Mouse (Mus musculus): ENCODE data around the gene Crybb2. TPM values are rescaled to one million over a fixed set of nuclear protein-coding genes. Genes with fewer than 3 reads are reported as not detected.

The Crybb2 gene
- polyA plus RNA-seq, 1 experiment from 2014 or later, result not detected

- Histone ChIP-seq H3K36me3 (ENCODE audit: control insufficient read depth, insufficient read depth, low read length) (no peaks in the 10 kb centered on the region), H3K4me2 (ENCODE audit: low read depth) (no peak overlapping the region), H3K4me1 (ENCODE audit: control insufficient read depth, insufficient read depth, low read length) (peaks cover 2% of the 10 kb centered on the region; the same call in 1 of the 2 replicates), H3K4me3 (ENCODE audit: low read depth, low read length) (no peak overlapping the region), H3K9ac (ENCODE audit: low read length) (no peak overlapping the region), H3K27me3 (ENCODE audit: control insufficient read depth, insufficient read depth, low read length) (no peaks in the 10 kb centered on the region), H3K27ac (ENCODE audit: low read depth, low read length) (no peak overlapping the region), H3K9me3 (ENCODE audit: control insufficient read depth, low read length) (no peaks in the 10 kb centered on the region)
- DNase-seq (ENCODE audit: low spot score), result no peak
- ATAC-seq (ENCODE audit: insufficient read depth, low FRiP score, low TSS enrichment), result no peak
- WGBS, result 72% methylated on average over 15 of the region's 15 CpGs
These were observed 38.6 kb downstream of the Crybb2 start for GRCm38 (mm10) chr5:113031201-113031754.

DNA sequence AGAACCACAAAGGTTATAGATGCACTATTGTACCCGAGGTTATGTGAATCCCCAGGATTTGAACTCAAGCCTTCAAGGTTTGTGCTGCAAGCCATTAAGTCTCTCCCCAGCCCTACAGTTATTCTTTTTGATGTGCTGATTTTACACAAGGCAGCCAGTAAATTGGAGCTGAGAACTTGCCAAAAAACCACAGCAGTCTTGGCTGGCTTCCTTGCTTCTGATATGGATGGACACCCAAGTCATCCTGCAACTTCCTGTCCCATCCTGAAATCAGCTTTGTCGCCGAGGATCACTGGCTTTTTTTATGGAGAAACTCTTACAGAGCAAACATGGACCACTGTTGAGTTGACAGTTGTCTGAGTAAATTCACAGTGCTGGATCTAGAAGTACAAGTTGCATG is 39.8 kb downstream of the Crybb2 start:
- H3K27ac ChIP-seq (ENCODE audit: low read depth, low read length), result no peak overlapping the region
- no peaks in the 10 kb centered on the region for H3K36me3 ChIP-seq (ENCODE audit: control insufficient read depth, insufficient read depth, low read length)
- WGBS, result 79% methylated on average over 3 of the region's 3 CpGs
- no peak overlapping the region for H3K4me2 ChIP-seq (ENCODE audit: low read depth)
- no peaks in the 10 kb centered on the region for H3K9me3 ChIP-seq (ENCODE audit: control insufficient read depth, low read length)
- H3K4me3 ChIP-seq (ENCODE audit: low read depth, low read length), result no peak overlapping the region
- H3K9ac ChIP-seq (ENCODE audit: low read length), result no peak overlapping the region
- peaks cover 2% of the 10 kb centered on the region; the same call in 1 of the 2 replicates for H3K4me1 ChIP-seq (ENCODE audit: control insufficient read depth, insufficient read depth, low read length)
- H3K27me3 ChIP-seq (ENCODE audit: control insufficient read depth, insufficient read depth, low read length), result no peaks in the 10 kb centered on the region
- DNase-seq (ENCODE audit: low spot score) (no peak), ATAC-seq (ENCODE audit: insufficient read depth, low FRiP score, low TSS enrichment) (no peak)

GRCm38 (mm10) chr5:113026706-113027105 is 43.2 kb downstream of the Crybb2 start:
- ATAC-seq (ENCODE audit: insufficient read depth, low FRiP score, low TSS enrichment) (no peak), DNase-seq (ENCODE audit: low spot score) (no peak)
- no peaks in the 10 kb centered on the region for H3K36me3 ChIP-seq (ENCODE audit: control insufficient read depth, insufficient read depth, low read length)
- no peak overlapping the region for H3K27ac ChIP-seq (ENCODE audit: low read depth, low read length)
- no peaks in the 10 kb centered on the region for H3K9me3 ChIP-seq (ENCODE audit: control insufficient read depth, low read length)
- H3K4me3 ChIP-seq (ENCODE audit: low read depth, low read length), result no peak overlapping the region
- 0 out of 2 replicates have a peak, but pooled peaks cover 2% of the 10 kb centered on the region for H3K4me1 ChIP-seq (ENCODE audit: control insufficient read depth, insufficient read depth, low read length)
- 93% methylated on average over 5 of the region's 5 CpGs for WGBS
- H3K9ac ChIP-seq (ENCODE audit: low read length), result no peak overlapping the region
- no peaks in the 10 kb centered on the region for H3K27me3 ChIP-seq (ENCODE audit: control insufficient read depth, insufficient read depth, low read length)
- no peak overlapping the region for H3K4me2 ChIP-seq (ENCODE audit: low read depth)

GRCm38 (mm10) chr5:113024154-113024764 is 45.7 kb downstream of the Crybb2 start:
- H3K9ac ChIP-seq (ENCODE audit: low read length), result no peak overlapping the region
- H3K4me1 ChIP-seq (ENCODE audit: control insufficient read depth, insufficient read depth, low read length), result no peaks in the 10 kb centered on the region
- H3K9me3 ChIP-seq (ENCODE audit: control insufficient read depth, low read length), result no peaks in the 10 kb centered on the region
- no peak overlapping the region for H3K4me2 ChIP-seq (ENCODE audit: low read depth)
- H3K27me3 ChIP-seq (ENCODE audit: control insufficient read depth, insufficient read depth, low read length), result no peaks in the 10 kb centered on the region
- H3K36me3 ChIP-seq (ENCODE audit: control insufficient read depth, insufficient read depth, low read length), result no peaks in the 10 kb centered on the region
- DNase-seq (ENCODE audit: low spot score) (no peak), ATAC-seq (ENCODE audit: insufficient read depth, low FRiP score, low TSS enrichment) (no peak)
- no peak overlapping the region for H3K4me3 ChIP-seq (ENCODE audit: low read depth, low read length)
- no peak overlapping the region for H3K27ac ChIP-seq (ENCODE audit: low read depth, low read length)
- WGBS, result 44% methylated on average over 18 of the region's 18 CpGs

- Histone ChIP-seq H3K4me3 (ENCODE audit: low read depth, low read length) (no peak overlapping the region), H3K27ac (ENCODE audit: low read depth, low read length) (no peak overlapping the region), H3K9me3 (ENCODE audit: control insufficient read depth, low read length) (no peaks in the 10 kb centered on the region), H3K4me2 (ENCODE audit: low read depth) (no peak overlapping the region), H3K27me3 (ENCODE audit: control insufficient read depth, insufficient read depth, low read length) (peaks cover 2% of the 10 kb centered on the region; the same call in 1 of the 2 replicates), H3K9ac (ENCODE audit: low read length) (no peak overlapping the region), H3K36me3 (ENCODE audit: control insufficient read depth, insufficient read depth, low read length) (no peaks in the 10 kb centered on the region), H3K4me1 (ENCODE audit: control insufficient read depth, insufficient read depth, low read length) (peaks cover 9% of the 10 kb centered on the region)
- WGBS, result 74% methylated on average over 8 of the region's 8 CpGs
- DNase-seq (ENCODE audit: low spot score) (no peak), ATAC-seq (ENCODE audit: insufficient read depth, low FRiP score, low TSS enrichment) (no peak)
These were observed 51.7 kb downstream of the Crybb2 start for GRCm38 (mm10) chr5:113018190-113018589.

DNA sequence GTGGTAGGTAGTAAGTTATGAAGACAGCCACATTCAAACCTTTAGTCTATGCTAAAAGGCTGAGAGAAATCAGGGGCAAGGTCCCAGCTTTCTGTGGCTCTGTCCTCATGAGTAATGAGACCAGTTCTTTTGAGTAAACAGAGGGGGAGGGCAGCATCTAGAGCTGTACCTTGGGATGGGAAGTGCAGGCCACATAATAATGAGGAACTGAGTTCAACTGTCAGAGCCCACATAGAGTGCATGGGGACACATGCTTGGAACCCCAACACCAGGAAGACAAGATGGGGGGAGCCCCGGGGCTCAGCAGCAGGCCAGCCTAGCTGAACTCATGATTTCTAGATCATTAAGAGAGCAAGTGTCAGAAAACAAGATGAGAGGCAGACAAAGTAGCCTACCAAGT is 52.9 kb downstream of the Crybb2 start:
- Histone ChIP-seq H3K27me3 (ENCODE audit: control insufficient read depth, insufficient read depth, low read length) (peaks cover 2% of the 10 kb centered on the region; the same call in 1 of the 2 replicates), H3K9ac (ENCODE audit: low read length) (no peak overlapping the region), H3K4me2 (ENCODE audit: low read depth) (no peak overlapping the region), H3K9me3 (ENCODE audit: control insufficient read depth, low read length) (no peaks in the 10 kb centered on the region), H3K4me1 (ENCODE audit: control insufficient read depth, insufficient read depth, low read length) (peaks cover 9% of the 10 kb centered on the region), H3K27ac (ENCODE audit: low read depth, low read length) (no peak overlapping the region), H3K4me3 (ENCODE audit: low read depth, low read length) (no peak overlapping the region), H3K36me3 (ENCODE audit: control insufficient read depth, insufficient read depth, low read length) (no peaks in the 10 kb centered on the region)
- ATAC-seq (ENCODE audit: insufficient read depth, low FRiP score, low TSS enrichment) (no peak), DNase-seq (ENCODE audit: low spot score) (no peak)
- WGBS, result 78% methylated on average over 1 of the region's 1 CpGs

- Histone ChIP-seq H3K27me3 (ENCODE audit: control insufficient read depth, insufficient read depth, low read length) (peaks cover 2% of the 10 kb centered on the region; the same call in 1 of the 2 replicates), H3K27ac (ENCODE audit: low read depth, low read length) (no peak within 1 kb of the TSS), H3K36me3 (ENCODE audit: control insufficient read depth, insufficient read depth, low read length) (no peaks in the 10 kb centered on the region), H3K4me2 (ENCODE audit: low read depth) (peak within 1 kb of the TSS; percentile 62), H3K9ac (ENCODE audit: low read length) (peak within 1 kb of the TSS; percentile 57), H3K9me3 (ENCODE audit: control insufficient read depth, low read length) (no peaks in the 10 kb centered on the region), H3K4me1 (ENCODE audit: control insufficient read depth, insufficient read depth, low read length) (peaks cover 9% of the 10 kb centered on the region), H3K4me3 (ENCODE audit: low read depth, low read length) (peak within 1 kb of the TSS; percentile 54)
- ATAC-seq (ENCODE audit: insufficient read depth, low FRiP score, low TSS enrichment) (peak; percentile 41), DNase-seq (ENCODE audit: low spot score) (peak; percentile 75)
- 6% methylated on average over 29 of the region's 52 CpGs for WGBS
These were observed 54.5 kb downstream of the Crybb2 start, which contains the start of gene Grk3 for GRCm38 (mm10) chr5:113015236-113016061. Grk3 (minus strand) TSS chr5:113015791.

- no peaks in the 10 kb centered on the region for H3K36me3 ChIP-seq (ENCODE audit: control insufficient read depth, insufficient read depth, low read length)
- WGBS, result 3% methylated on average over 14 of the region's 14 CpGs
- H3K27me3 ChIP-seq (ENCODE audit: control insufficient read depth, insufficient read depth, low read length), result peaks cover 2% of the 10 kb centered on the region; the same call in 1 of the 2 replicates
- peak overlapping the region; percentile 62 for H3K4me2 ChIP-seq (ENCODE audit: low read depth)
- H3K9me3 ChIP-seq (ENCODE audit: control insufficient read depth, low read length), result no peaks in the 10 kb centered on the region
- peak overlapping the region; percentile 54 for H3K4me3 ChIP-seq (ENCODE audit: low read depth, low read length)
- peak; percentile 35 for DNase-seq (ENCODE audit: low spot score)
- peaks cover 9% of the 10 kb centered on the region for H3K4me1 ChIP-seq (ENCODE audit: control insufficient read depth, insufficient read depth, low read length)
- peak; percentile 45; the same call in 1 of the 2 replicates for ATAC-seq (ENCODE audit: insufficient read depth, low FRiP score, low TSS enrichment)
- peak overlapping the region; percentile 57 for H3K9ac ChIP-seq (ENCODE audit: low read length)
- no peak overlapping the region for H3K27ac ChIP-seq (ENCODE audit: low read depth, low read length)
These were observed 55.1 kb downstream of the Crybb2 start for GRCm38 (mm10) chr5:113014808-113015235.
